ENCODE assay signal across 7 mouse cellular contexts in the genomic region with DNA sequence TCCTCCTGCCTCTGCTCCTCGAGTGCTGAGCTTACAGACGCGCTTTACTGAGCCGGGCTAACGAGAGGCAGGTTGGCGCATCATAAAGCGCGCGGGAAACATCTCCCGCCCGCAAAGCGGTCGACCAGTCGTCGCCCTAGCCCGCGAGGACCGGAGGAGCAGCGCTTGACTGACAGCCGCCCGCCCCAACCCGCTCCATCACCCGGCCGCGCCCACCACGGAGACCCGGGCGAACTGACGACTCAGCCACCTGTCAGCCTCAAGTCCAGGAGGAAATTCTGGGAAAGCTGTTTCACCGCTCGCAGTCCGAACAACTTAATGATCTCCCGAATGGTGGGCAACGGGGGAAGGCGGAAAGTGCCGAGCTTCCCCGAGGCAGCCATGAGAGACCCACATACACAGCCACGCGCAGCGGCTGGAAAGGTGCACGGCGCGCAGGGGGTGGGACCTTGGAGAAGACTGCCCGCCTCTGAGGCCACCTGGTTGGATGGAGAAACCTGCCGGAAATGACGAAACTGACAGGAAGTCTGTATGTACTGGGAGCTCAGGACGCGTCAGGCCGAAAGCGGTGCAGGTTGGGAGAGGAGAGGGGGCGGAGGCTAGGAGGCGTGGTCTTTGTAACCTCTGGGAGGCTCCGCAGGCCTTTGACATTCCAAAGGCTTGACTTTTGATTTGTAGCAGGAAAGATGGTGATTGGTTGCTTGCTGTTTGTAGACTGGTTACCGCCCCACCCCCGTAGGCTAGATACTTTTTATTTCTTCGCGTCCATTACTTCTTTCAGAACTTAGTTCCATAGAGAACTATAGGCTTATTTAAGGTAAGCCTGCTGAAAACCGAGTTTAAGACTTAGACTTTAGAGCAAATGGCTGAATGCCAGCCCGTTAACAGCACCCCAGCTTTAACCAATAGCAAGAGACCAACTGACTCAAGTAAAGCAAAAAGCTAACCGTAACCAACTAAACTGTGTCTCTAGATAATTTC. TPM values are rescaled to one million over a fixed set of nuclear protein-coding genes. Genes with fewer than 3 reads are reported as not detected.
A peak's percentile ranks its signal among the peaks of the same experiment; 100 is the strongest.
DNase-seq lines count a peak whose midpoint lies in the region; ATAC-seq lines count a peak whose summit lies in the region.

A gene (minus strand): TSS at position 451 of the 981 bp plus-strand sequence.

- no peaks in the 10 kb centered on the region for H3K4me1 ChIP-seq in embryonic facial prominence, embryonic 11.5 days (ENCODE audit: control insufficient read depth, insufficient read depth, low read length)
- peaks cover 18% of the 10 kb centered on the region for H3K4me1 ChIP-seq in limb, embryonic 10.5 days
- H3K4me1 ChIP-seq in midbrain, embryonic 13.5 days (replicated peaks) = peaks cover 13% of the 10 kb centered on the region; the same call in 1 of the 2 replicates

- peak within 1 kb of the TSS; percentile 1 for H3K27ac ChIP-seq in embryonic facial prominence, embryonic 11.5 days (replicated peaks; ENCODE audit: low read depth, low read length)
- H3K27ac ChIP-seq in limb, embryonic 10.5 days = peak within 1 kb of the TSS; percentile 85
- peak within 1 kb of the TSS; percentile 75 for H3K27ac ChIP-seq in midbrain, embryonic 13.5 days

- 1% methylated on average over 60 of the region's 60 CpGs for WGBS in embryonic facial prominence, embryonic 11.5 days
- 1% methylated on average over 60 of the region's 60 CpGs for WGBS in limb, embryonic 10.5 days
- 1% methylated on average over 60 of the region's 60 CpGs for WGBS in midbrain, embryonic 13.5 days

- peak; percentile 100 for ATAC-seq in embryonic facial prominence, embryonic 11.5 days (replicated peaks; ENCODE audit: insufficient number of reproducible peaks, low FRiP score, low TSS enrichment, low read depth)
- peak; percentile 89 for ATAC-seq in granulocyte monocyte progenitor cell, adult 5-6 weeks (replicated peaks; ENCODE audit: poor library complexity, severe bottlenecking)
- peak; percentile 100 for ATAC-seq in midbrain, embryonic 13.5 days

- H3K9ac ChIP-seq in embryonic facial prominence, embryonic 11.5 days (replicated peaks; ENCODE audit: low read length) = peak within 1 kb of the TSS; percentile 60
- H3K9ac ChIP-seq in midbrain, embryonic 13.5 days (replicated peaks) = peak within 1 kb of the TSS; percentile 69

- peak within 1 kb of the TSS; percentile 31 for H3K4me3 ChIP-seq in embryonic facial prominence, embryonic 11.5 days (ENCODE audit: low read depth, low read length)
- peak within 1 kb of the TSS; percentile 70 for H3K4me3 ChIP-seq in limb, embryonic 10.5 days
- H3K4me3 ChIP-seq in midbrain, embryonic 13.5 days (replicated peaks) = peak within 1 kb of the TSS; percentile 57

- no peaks in the 10 kb centered on the region for H3K27me3 ChIP-seq in embryonic facial prominence, embryonic 11.5 days (ENCODE audit: control insufficient read depth, insufficient read depth, low read length)
- H3K27me3 ChIP-seq in limb, embryonic 10.5 days (ENCODE audit: low read depth, poor library complexity, severe bottlenecking) = no peaks in the 10 kb centered on the region
- no peaks in the 10 kb centered on the region for H3K27me3 ChIP-seq in midbrain, embryonic 13.5 days

- peak within 1 kb of the TSS; percentile 57 for H3K4me2 ChIP-seq in embryonic facial prominence, embryonic 11.5 days (ENCODE audit: low read depth, low read length)
- H3K4me2 ChIP-seq in midbrain, embryonic 13.5 days (replicated peaks) = peak within 1 kb of the TSS; percentile 61

- DNase-seq in adrenal gland, postnatal 14 days = peak; percentile 98
- peak; percentile 100 for DNase-seq in embryonic facial prominence, embryonic 11.5 days (ENCODE audit: low spot score)
- peak; percentile 99 for DNase-seq in kidney, adult 11 months
- peak; percentile 95 for DNase-seq in limb, embryonic 10.5 days (ENCODE audit: low spot score)
- DNase-seq in spleen, adult 12 weeks (ENCODE audit: low spot score) = peak; percentile 95

- H3K9me3 ChIP-seq in embryonic facial prominence, embryonic 11.5 days (replicated peaks; ENCODE audit: control insufficient read depth, low read length) = no peaks in the 10 kb centered on the region
- H3K9me3 ChIP-seq in limb, embryonic 10.5 days (replicated peaks) = no peaks in the 10 kb centered on the region
- no peaks in the 10 kb centered on the region for H3K9me3 ChIP-seq in midbrain, embryonic 13.5 days

- no peaks in the 10 kb centered on the region for H3K36me3 ChIP-seq in embryonic facial prominence, embryonic 11.5 days (replicated peaks; ENCODE audit: control insufficient read depth, insufficient read depth, low read depth, low read length)
- no peaks in the 10 kb centered on the region for H3K36me3 ChIP-seq in limb, embryonic 10.5 days
- H3K36me3 ChIP-seq in midbrain, embryonic 13.5 days = peaks cover 4% of the 10 kb centered on the region; the same call in 1 of the 2 replicates

RNA-seq across cellular contexts. Expression of the gene that starts here (rescaled TPM):
- 11.6 and 14.6 TPM in 2 replicates for total RNA-seq in adrenal gland, postnatal 14 days (2021)
- polyA plus RNA-seq in embryonic facial prominence, embryonic 11.5 days (2014; fragmentation: Nextera tagmentation; extraction: Ambion mirVana) = 22.4 and 25.9 TPM in 2 replicates
- total RNA-seq in granulocyte monocyte progenitor cell, adult 5-6 weeks (2014; fragmentation: Nextera tagmentation) = 13.8 and 20.8 TPM in 2 replicates
- total RNA-seq in granulocyte monocyte progenitor cell, adult 5-6 weeks (2017) = 15.7 and 16.7 TPM in 2 replicates
- 16.2 and 16.9 TPM in 2 replicates for polyA plus RNA-seq in limb, embryonic 10.5 days (2016; fragmentation: Nextera tagmentation; extraction: Ambion mirVana)
- polyA plus RNA-seq in midbrain, embryonic 13.5 days (2015; fragmentation: Nextera tagmentation; extraction: Ambion mirVana) = 13.2 and 14.6 TPM in 2 replicates

Comparison
In these comparisons a context has a peak if more than half of its experiments do, and no peak if none do; other contexts are left out.
1. Peak in every context shown above with its lines: DNase-seq, ATAC-seq, H3K4me3 ChIP-seq and H3K27ac ChIP-seq.
2. H3K27ac ChIP-seq: peak in every context shown above with its lines; median percentile 85 in limb, embryonic 10.5 days; 75 in midbrain, embryonic 13.5 days; 1 in embryonic facial prominence, embryonic 11.5 days.